Mouse (Mus musculus) forebrain, embryonic 13.5 days (tissue): ENCODE results near the gene Ankrd13c. TPM values are rescaled to one million over a fixed set of nuclear protein-coding genes. Genes with fewer than 3 reads are reported as not detected.
"Not testable (repeated sequence)": the region's sequence is repeated elsewhere in the genome, so short reads cannot be mapped to it uniquely, and the experiment has no call there.

ENCODE experiments used
- ATAC-seq: fragments of 200-750 bp; cut with Nextera tagmentation; 2 replicates; pipeline ENCODE4 v1.8.0; 2017
- H3K27ac ChIP-seq: fragments of 300-500 bp; sonication (generic); 2 replicates; pipeline ENCODE4 v1.5.1; 2015; ENCODE audit warnings: inconsistent platforms, mild to moderate bottlenecking, moderate library complexity
- H3K27me3 ChIP-seq: fragments of 300-500 bp; sonication (generic); 2 replicates; pipeline ENCODE4 v1.6.1; 2015; ENCODE audit warnings: mild to moderate bottlenecking, inconsistent platforms
- H3K36me3 ChIP-seq: fragments of 300-500 bp; sonication (generic); 2 replicates; pipeline ENCODE4 v1.6.1; 2015; ENCODE audit warnings: mild to moderate bottlenecking, inconsistent platforms; ENCODE audit not compliant: poor library complexity, severe bottlenecking
- H3K4me1 ChIP-seq: fragments of 300-500 bp; sonication (generic); 2 replicates; pipeline ENCODE4 v1.6.1; 2015; ENCODE audit warnings: inconsistent platforms
- H3K4me2 ChIP-seq: fragments of 300-500 bp; sonication (generic); 2 replicates; pipeline ENCODE4 v1.6.1; 2015; ENCODE audit warnings: inconsistent platforms, mild to moderate bottlenecking, moderate library complexity
- H3K4me3 ChIP-seq: fragments of 300-500 bp; sonication (generic); 2 replicates; pipeline ENCODE4 v1.5.1; 2015; ENCODE audit warnings: mild to moderate bottlenecking, inconsistent platforms
- H3K9ac ChIP-seq: fragments of 300-500 bp; sonication (generic); 2 replicates; pipeline ENCODE4 v1.6.1; 2015; ENCODE audit warnings: mild to moderate bottlenecking, inconsistent platforms
- H3K9me3 ChIP-seq: fragments of 300-500 bp; sonication (generic); replicated peaks from 2 replicates; pipeline ENCODE4 v1.6.1; 2016; ENCODE audit warnings: inconsistent platforms
- WGBS: fragments of 180-500 bp; shearing (Covaris S2); methylation state at CpG from one replicate; pipeline ENCODE4 v1.1.7; 2015; 5-methylcytosine and 5-hydroxymethylcytosine counted together
- polyA plus RNA-seq: library from polyadenylated mRNA; unstranded; fragments of >200 nt; fragmentation: Nextera tagmentation; extraction: Ambion mirVana; gene quantifications from 2 replicates; pipeline ENCODE4 v1.2.1, GENCODE M21; 2015

Ankrd13c gene
- polyA plus RNA-seq, 1 experiment from 2014 or later, result 22.5 TPM

DNA sequence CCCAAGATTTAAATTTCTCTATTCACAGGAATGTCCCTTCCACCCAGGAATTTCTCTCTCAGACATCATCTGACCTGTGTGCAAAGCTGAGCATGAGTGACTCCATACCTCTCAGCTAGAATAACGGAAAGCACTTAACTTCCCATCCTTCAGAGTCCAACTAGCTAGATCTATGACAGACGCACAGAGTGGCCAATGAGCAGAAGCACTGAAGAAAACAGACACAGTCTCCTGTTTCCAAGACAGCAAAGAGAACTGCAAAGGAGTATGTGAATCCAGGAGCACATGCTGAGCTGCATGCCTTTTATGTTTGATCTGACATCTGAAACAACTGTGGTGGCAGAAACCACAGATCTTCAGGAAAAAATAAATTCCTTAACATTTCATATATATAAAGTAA lies 20.3 kb upstream of the Ankrd13c start:
- H3K27me3 ChIP-seq, result no peaks in the 10 kb centered on the region
- no peak overlapping the region for H3K9ac ChIP-seq
- no peak for ATAC-seq
- no peaks in the 10 kb centered on the region for H3K36me3 ChIP-seq
- WGBS, result 58% methylated on average over 2 of the region's 2 CpGs
- no peaks in the 10 kb centered on the region for H3K9me3 ChIP-seq
- H3K4me2 ChIP-seq, result no peak overlapping the region
- peaks cover 11% of the 10 kb centered on the region for H3K4me1 ChIP-seq
- H3K4me3 ChIP-seq, result no peak overlapping the region
- H3K27ac ChIP-seq, result no peak overlapping the region

DNA sequence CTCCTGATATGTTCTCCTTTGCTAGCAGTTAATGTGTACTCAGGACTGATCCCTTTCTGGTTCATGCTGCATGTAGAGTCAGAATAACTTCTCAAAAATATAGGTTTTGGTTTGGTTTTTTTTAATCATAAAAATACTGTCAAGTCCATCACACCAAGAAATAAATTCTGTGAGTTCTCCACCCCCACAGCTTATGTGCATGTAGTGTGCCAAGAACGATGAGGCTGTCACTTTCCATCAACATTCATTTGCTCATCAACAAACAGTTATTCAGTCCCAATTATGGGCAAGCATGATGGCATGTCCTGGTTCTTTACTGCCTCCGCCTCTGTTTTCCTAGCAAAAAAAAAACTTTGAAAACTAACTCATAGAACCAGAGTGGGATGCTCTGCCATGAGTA lies 18.3 kb upstream of the Ankrd13c start:
- 91% methylated on average over 2 of the region's 2 CpGs for WGBS
- peaks cover 11% of the 10 kb centered on the region for H3K4me1 ChIP-seq
- no peak overlapping the region for H3K27ac ChIP-seq
- ATAC-seq, result no peak
- no peak overlapping the region for H3K4me2 ChIP-seq
- H3K36me3 ChIP-seq, result no peaks in the 10 kb centered on the region
- H3K9ac ChIP-seq, result no peak overlapping the region
- no peaks in the 10 kb centered on the region for H3K27me3 ChIP-seq
- no peaks in the 10 kb centered on the region for H3K9me3 ChIP-seq
- no peak overlapping the region for H3K4me3 ChIP-seq

DNA sequence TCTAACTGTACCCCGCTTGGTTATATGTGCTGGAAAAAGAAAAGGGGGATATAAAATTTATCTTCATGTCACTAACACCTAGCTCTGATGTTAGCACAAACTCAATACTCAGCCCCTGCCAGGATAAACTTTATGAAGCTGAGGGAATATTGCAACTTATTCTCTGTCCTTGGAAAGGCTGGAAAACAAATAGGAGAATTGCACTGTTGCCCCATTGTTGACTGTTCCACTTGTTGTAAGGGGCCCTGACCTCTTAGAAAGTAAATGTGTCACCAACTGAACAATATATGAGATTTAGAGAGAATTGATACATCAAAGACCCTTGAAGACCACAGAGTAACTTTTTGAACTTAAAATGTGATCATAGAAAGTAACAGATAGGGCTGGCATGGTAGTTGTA lies 17.6 kb upstream of the Ankrd13c start:
- WGBS, result 97% methylated on average over 1 of the region's 1 CpGs
- H3K9me3 ChIP-seq, result no peaks in the 10 kb centered on the region
- peaks cover 7% of the 10 kb centered on the region for H3K4me1 ChIP-seq
- H3K27me3 ChIP-seq, result no peaks in the 10 kb centered on the region
- H3K4me3 ChIP-seq, result no peak overlapping the region
- no peak overlapping the region for H3K9ac ChIP-seq
- H3K27ac ChIP-seq, result no peak overlapping the region
- H3K4me2 ChIP-seq, result no peak overlapping the region
- H3K36me3 ChIP-seq, result no peaks in the 10 kb centered on the region
- no peak for ATAC-seq

GRCm38 (mm10) chr3:157931592-157931991 lies 15.4 kb upstream of the Ankrd13c start:
- no peaks in the 10 kb centered on the region for H3K36me3 ChIP-seq
- 54% methylated on average over 3 of the region's 3 CpGs for WGBS
- H3K27me3 ChIP-seq, result no peaks in the 10 kb centered on the region
- no peaks in the 10 kb centered on the region for H3K9me3 ChIP-seq
- H3K4me3 ChIP-seq, result no peak overlapping the region
- ATAC-seq, result no peak
- H3K9ac ChIP-seq, result no peak overlapping the region
- H3K4me1 ChIP-seq, result no peaks in the 10 kb centered on the region
- no peak overlapping the region for H3K27ac ChIP-seq
- H3K4me2 ChIP-seq, result no peak overlapping the region

DNA sequence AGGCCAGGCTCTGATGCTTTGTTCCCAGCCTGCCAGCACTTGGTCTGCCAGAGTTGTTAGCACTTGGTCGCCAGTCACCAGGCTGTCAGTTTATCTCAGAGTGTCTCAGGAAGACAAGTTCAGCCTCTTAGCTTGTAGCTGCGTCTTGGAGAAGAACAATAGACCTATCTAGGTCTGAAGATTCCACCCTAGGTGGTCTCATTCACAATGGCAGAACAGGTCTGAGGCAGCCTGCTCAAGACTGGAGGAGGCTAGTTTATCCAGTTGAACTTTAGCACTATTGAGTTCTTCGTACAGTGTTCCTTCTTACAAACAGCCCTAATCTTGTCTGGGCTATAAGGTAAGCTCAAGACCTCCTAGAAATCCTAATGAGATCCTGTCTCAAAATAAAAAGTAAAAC lies 15.0 kb upstream of the Ankrd13c start:
- Histone ChIP-seq H3K9me3 (no peaks in the 10 kb centered on the region), H3K4me3 (no peak overlapping the region), H3K9ac (no peak overlapping the region), H3K4me1 (no peaks in the 10 kb centered on the region), H3K27me3 (no peaks in the 10 kb centered on the region), H3K4me2 (no peak overlapping the region), H3K36me3 (no peaks in the 10 kb centered on the region), H3K27ac (no peak overlapping the region)
- 53% methylated on average over 3 of the region's 3 CpGs for whole genome bisulfite sequencing
- no peak for ATAC-seq

- H3K4me2 ChIP-seq, ATAC-seq, H3K4me3 ChIP-seq, H3K27me3 ChIP-seq, H3K9me3 ChIP-seq, H3K27ac ChIP-seq, H3K9ac ChIP-seq, H3K4me1 ChIP-seq, H3K36me3 ChIP-seq: not testable (repeated sequence)
- 70% methylated on average over 5 of the region's 6 CpGs for WGBS
Measured at GRCm38 (mm10) chr3:157933223-157933622, 13.8 kb upstream of the Ankrd13c start.

- no peaks in the 10 kb centered on the region for H3K9me3 ChIP-seq
- H3K27me3 ChIP-seq, result no peaks in the 10 kb centered on the region
- no peak overlapping the region for H3K27ac ChIP-seq
- H3K4me2 ChIP-seq, result no peak overlapping the region
- no peaks in the 10 kb centered on the region for H3K36me3 ChIP-seq
- H3K4me1 ChIP-seq, result no peaks in the 10 kb centered on the region
- H3K9ac ChIP-seq, result no peak overlapping the region
- ATAC-seq, result no peak
- H3K4me3 ChIP-seq, result no peak overlapping the region
- WGBS, result 81% methylated on average over 3 of the region's 3 CpGs
Measured at GRCm38 (mm10) chr3:157934301-157934823, 12.7 kb upstream of the Ankrd13c start.

DNA sequence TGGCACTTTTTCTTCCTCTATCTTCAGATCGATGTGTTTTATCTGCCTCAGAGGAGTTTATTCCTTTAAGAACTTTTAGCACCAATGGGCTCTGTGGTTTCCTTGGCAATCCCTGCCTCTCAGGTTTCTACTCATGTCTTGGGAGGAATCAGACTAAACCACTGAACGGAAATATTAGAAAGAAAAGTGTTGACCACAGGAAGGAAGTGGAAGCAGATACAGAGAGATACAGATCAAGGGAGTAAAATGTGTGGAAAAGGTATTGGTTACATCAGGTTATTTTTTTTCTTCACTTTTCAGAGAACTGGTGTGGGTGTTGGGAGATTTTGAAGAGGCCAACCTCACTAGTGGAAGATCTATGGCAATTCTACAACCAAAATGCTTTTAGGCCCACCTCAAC lies 8.5 kb upstream of the Ankrd13c start:
- Histone ChIP-seq H3K9ac (no peak overlapping the region), H3K4me2 (no peak overlapping the region), H3K27me3 (no peaks in the 10 kb centered on the region), H3K36me3 (no peaks in the 10 kb centered on the region), H3K27ac (no peak overlapping the region), H3K4me3 (no peak overlapping the region), H3K9me3 (no peaks in the 10 kb centered on the region), H3K4me1 (no peaks in the 10 kb centered on the region)
- ATAC-seq, result no peak
- 88% methylated on average over 2 of the region's 2 CpGs for whole genome bisulfite sequencing

- peak overlapping the region; percentile 98 for H3K9ac ChIP-seq
- peak overlapping the region; percentile 98 for H3K4me3 ChIP-seq
- H3K36me3 ChIP-seq, result no peaks in the 10 kb centered on the region
- peak overlapping the region; percentile 96 for H3K27ac ChIP-seq
- ATAC-seq, result peak; percentile 74
- under 1% methylated on average over 76 of the region's 93 CpGs for WGBS
- H3K4me1 ChIP-seq, result peaks cover 34% of the 10 kb centered on the region
- H3K27me3 ChIP-seq, result no peaks in the 10 kb centered on the region
- H3K9me3 ChIP-seq, result no peaks in the 10 kb centered on the region
- peak overlapping the region; percentile 95 for H3K4me2 ChIP-seq
Measured at GRCm38 (mm10) chr3:157947383-157948280, 593 bp downstream of the Ankrd13c start.

DNA sequence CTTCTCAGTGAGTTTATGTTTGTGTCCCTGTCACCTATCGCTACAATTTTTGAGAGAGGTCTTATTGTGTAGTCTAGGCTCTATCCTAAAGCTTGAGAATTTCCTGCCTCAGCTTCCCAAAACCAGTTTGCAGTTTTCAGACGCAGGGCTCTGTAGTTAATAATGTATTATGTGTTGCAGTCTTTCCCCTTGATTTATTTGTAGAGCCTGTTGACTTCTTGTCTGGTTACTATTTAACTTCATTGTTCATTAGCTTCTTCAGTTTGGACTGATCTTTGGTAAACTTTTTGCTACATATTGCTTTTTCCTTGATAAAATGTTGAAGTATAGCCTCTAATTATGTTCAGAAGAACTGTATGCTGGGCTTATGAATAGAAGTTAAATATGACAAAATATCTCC lies 5.7 kb downstream of the Ankrd13c start:
- H3K27me3 ChIP-seq, result no peaks in the 10 kb centered on the region
- no peak for ATAC-seq
- H3K36me3 ChIP-seq, result no peaks in the 10 kb centered on the region
- no peak overlapping the region for H3K27ac ChIP-seq
- no peak overlapping the region for H3K4me3 ChIP-seq
- no peak overlapping the region for H3K9ac ChIP-seq
- no peak overlapping the region for H3K4me2 ChIP-seq
- peaks cover 29% of the 10 kb centered on the region for H3K4me1 ChIP-seq
- no peaks in the 10 kb centered on the region for H3K9me3 ChIP-seq
- WGBS, result 95% methylated on average over 2 of the region's 2 CpGs

DNA sequence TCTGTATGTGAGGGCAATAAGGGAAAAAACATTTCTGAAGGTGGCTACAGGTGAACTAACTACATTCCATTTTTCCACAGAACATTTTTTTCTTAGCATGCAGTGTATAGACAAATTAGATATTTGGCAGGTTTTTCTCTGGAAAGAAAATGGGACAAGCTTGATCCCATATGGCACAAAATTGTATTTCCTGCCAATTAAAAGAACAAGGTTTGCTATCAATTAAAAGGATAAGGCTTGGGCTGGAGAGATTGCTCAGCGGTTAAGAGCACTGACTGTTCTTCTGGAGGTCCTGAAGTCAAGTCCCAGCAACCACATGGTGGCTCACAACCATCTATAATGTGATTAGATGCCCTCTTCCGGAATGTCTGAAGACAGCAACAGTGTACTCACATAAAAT lies 8.4 kb downstream of the Ankrd13c start:
- H3K36me3 ChIP-seq, result no peaks in the 10 kb centered on the region
- no peaks in the 10 kb centered on the region for H3K9me3 ChIP-seq
- no peak for ATAC-seq
- no peaks in the 10 kb centered on the region for H3K27me3 ChIP-seq
- H3K9ac ChIP-seq, result no peak overlapping the region
- H3K4me3 ChIP-seq, result no peak overlapping the region
- H3K27ac ChIP-seq, result no peak overlapping the region
- H3K4me2 ChIP-seq, result no peak overlapping the region
- 88% methylated on average over 2 of the region's 2 CpGs for WGBS
- H3K4me1 ChIP-seq, result peaks cover 6% of the 10 kb centered on the region; the same call in 1 of the 2 replicates

DNA sequence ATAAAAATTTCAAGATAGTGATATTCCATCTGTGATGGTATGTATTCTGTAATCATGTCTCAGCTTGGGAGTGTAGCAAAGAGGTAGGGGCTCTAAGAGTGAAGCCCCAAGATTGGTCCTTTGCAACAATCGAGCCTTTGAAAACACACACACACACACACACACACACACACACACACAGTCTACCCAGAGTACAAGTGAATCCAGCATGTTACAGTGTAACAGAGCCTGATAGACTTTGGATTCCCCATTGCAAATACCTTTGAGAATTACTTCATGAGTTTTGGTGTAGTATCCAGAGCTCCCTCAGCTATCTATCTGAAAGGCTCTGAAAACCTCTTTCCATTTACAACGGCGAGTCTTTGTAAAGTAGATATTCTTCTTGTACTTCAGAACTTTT lies 9.2 kb downstream of the Ankrd13c start:
- 93% methylated on average over 3 of the region's 3 CpGs for WGBS
- H3K27ac ChIP-seq, result no peak overlapping the region
- no peak for ATAC-seq
- no peaks in the 10 kb centered on the region for H3K4me1 ChIP-seq
- no peak overlapping the region for H3K4me2 ChIP-seq
- no peaks in the 10 kb centered on the region for H3K9me3 ChIP-seq
- H3K36me3 ChIP-seq, result no peaks in the 10 kb centered on the region
- H3K9ac ChIP-seq, result no peak overlapping the region
- no peak overlapping the region for H3K4me3 ChIP-seq
- H3K27me3 ChIP-seq, result no peaks in the 10 kb centered on the region

GRCm38 (mm10) chr3:157957320-157957719 lies 10.3 kb downstream of the Ankrd13c start:
- Histone ChIP-seq H3K4me1 (no peaks in the 10 kb centered on the region), H3K9ac (no peak overlapping the region), H3K36me3 (peaks cover 3% of the 10 kb centered on the region; the same call in 1 of the 2 replicates), H3K4me2 (no peak overlapping the region), H3K27ac (no peak overlapping the region), H3K4me3 (no peak overlapping the region), H3K9me3 (no peaks in the 10 kb centered on the region), H3K27me3 (no peaks in the 10 kb centered on the region)
- ATAC-seq, result no peak
